Mouse (Mus musculus): ENCODE data around the gene Gm9844. TPM values are rescaled to one million over a fixed set of nuclear protein-coding genes. Genes with fewer than 3 reads are reported as not detected.
"Not testable (repeated sequence)": the region's sequence is repeated elsewhere in the genome, so short reads cannot be mapped to it uniquely, and the experiment has no call there.

The Gm9844 gene
- polyA plus RNA-seq, 1 experiment from 2014 or later = 24.3 TPM

GRCm38 (mm10) chr7:24892125-24892583 lies 30.1 kb downstream of the Gm9844 start:
- peaks cover 53% of the 10 kb centered on the region for H3K36me3 ChIP-seq
- H3K4me1 ChIP-seq (replicated peaks) = peaks cover 9% of the 10 kb centered on the region
- WGBS = 81% methylated on average over 2 of the region's 2 CpGs
- H3K27me3 ChIP-seq (ENCODE audit: insufficient read depth, poor library complexity, severe bottlenecking) = no peaks in the 10 kb centered on the region
- no peak overlapping the region for H3K27ac ChIP-seq
- H3K4me3 ChIP-seq = no peak overlapping the region
- no peaks in the 10 kb centered on the region for H3K9me3 ChIP-seq
- DNase-seq (ENCODE audit: low spot score) = no peak

- not testable (repeated sequence) for DNase-seq (ENCODE audit: low spot score); H3K9me3 ChIP-seq; H3K4me1 ChIP-seq (replicated peaks); H3K27ac ChIP-seq; H3K4me3 ChIP-seq; H3K27me3 ChIP-seq (ENCODE audit: insufficient read depth, poor library complexity, severe bottlenecking)
- peaks cover 17% of the 10 kb centered on the region for H3K36me3 ChIP-seq
- WGBS = 90% methylated on average over 2 of the region's 2 CpGs
These were observed 33.7 kb downstream of the Gm9844 start for GRCm38 (mm10) chr7:24895749-24896148.

GRCm38 (mm10) chr7:24896269-24896668 lies 34.3 kb downstream of the Gm9844 start:
- H3K4me3 ChIP-seq = no peak overlapping the region
- no peak overlapping the region for H3K27ac ChIP-seq
- H3K27me3 ChIP-seq (ENCODE audit: insufficient read depth, poor library complexity, severe bottlenecking) = no peaks in the 10 kb centered on the region
- no peaks in the 10 kb centered on the region for H3K9me3 ChIP-seq
- no peak for DNase-seq (ENCODE audit: low spot score)
- 77% methylated on average over 8 of the region's 8 CpGs for WGBS
- H3K36me3 ChIP-seq = peaks cover 12% of the 10 kb centered on the region
- 0 out of 2 replicates have a peak, but pooled peaks cover 2% of the 10 kb centered on the region for H3K4me1 ChIP-seq (replicated peaks)

GRCm38 (mm10) chr7:24897224-24897623 lies 35.2 kb downstream of the Gm9844 start, which contains the start of gene Cd79a:
Gene Cd79a, plus strand, starts transcription at chr7:24897381.
- WGBS = 78% methylated on average over 12 of the region's 12 CpGs
- H3K36me3 ChIP-seq = peaks cover 10% of the 10 kb centered on the region
- no peaks in the 10 kb centered on the region for H3K27me3 ChIP-seq (ENCODE audit: insufficient read depth, poor library complexity, severe bottlenecking)

GRCm38 (mm10) chr7:24897959-24898358 lies 35.9 kb downstream of the Gm9844 start:
- Histone ChIP-seq H3K36me3 (peaks cover 4% of the 10 kb centered on the region; the same call in 1 of the 2 replicates), H3K4me1 (replicated peaks) (peaks cover 14% of the 10 kb centered on the region), H3K4me3 (no peak overlapping the region), H3K27me3 (ENCODE audit: insufficient read depth, poor library complexity, severe bottlenecking) (no peaks in the 10 kb centered on the region), H3K9me3 (no peaks in the 10 kb centered on the region), H3K27ac (no peak overlapping the region)
- no peak for DNase-seq (ENCODE audit: low spot score)
- 70% methylated on average over 5 of the region's 5 CpGs for WGBS

More at GRCm38 (mm10) chr7:24897224-24897623, 35.2 kb downstream of the Gm9844 start, which contains the start of gene Cd79a:
- Histone ChIP-seq H3K9me3 (no peaks in the 10 kb centered on the region), H3K27ac (no peak within 1 kb of the TSS), H3K4me1 (replicated peaks) (peaks cover 7% of the 10 kb centered on the region), H3K4me3 (no peak within 1 kb of the TSS)
- DNase-seq (ENCODE audit: low spot score) = no peak

GRCm38 (mm10) chr7:24901114-24901513 lies 39.1 kb downstream of the Gm9844 start:
- DNase-seq (ENCODE audit: low spot score) = no peak
- no peak overlapping the region for H3K4me3 ChIP-seq
- H3K36me3 ChIP-seq = no peaks in the 10 kb centered on the region
- 87% methylated on average over 6 of the region's 6 CpGs for WGBS
- no peaks in the 10 kb centered on the region for H3K9me3 ChIP-seq
- no peaks in the 10 kb centered on the region for H3K27me3 ChIP-seq (ENCODE audit: insufficient read depth, poor library complexity, severe bottlenecking)
- H3K27ac ChIP-seq = no peak overlapping the region
- peaks cover 43% of the 10 kb centered on the region for H3K4me1 ChIP-seq (replicated peaks)

- H3K9me3 ChIP-seq = no peaks in the 10 kb centered on the region
- no peaks in the 10 kb centered on the region for H3K27me3 ChIP-seq (ENCODE audit: insufficient read depth, poor library complexity, severe bottlenecking)
- no peaks in the 10 kb centered on the region for H3K36me3 ChIP-seq
- no peak for DNase-seq (ENCODE audit: low spot score)
- WGBS = 83% methylated on average over 1 of the region's 1 CpGs
- H3K27ac ChIP-seq = peak overlapping the region; percentile 40; the same call in 1 of the 2 replicates
- peak overlapping the region; percentile 76; the same call in 1 of the 2 replicates for H3K4me3 ChIP-seq
- peaks cover 50% of the 10 kb centered on the region for H3K4me1 ChIP-seq (replicated peaks)
These were observed 39.8 kb downstream of the Gm9844 start for GRCm38 (mm10) chr7:24901842-24902241.

GRCm38 (mm10) chr7:24902264-24902629 lies 40.2 kb downstream of the Gm9844 start:
- Histone ChIP-seq H3K27me3 (ENCODE audit: insufficient read depth, poor library complexity, severe bottlenecking) (no peaks in the 10 kb centered on the region), H3K27ac (peak overlapping the region; percentile 91), H3K36me3 (no peaks in the 10 kb centered on the region), H3K9me3 (no peaks in the 10 kb centered on the region), H3K4me1 (replicated peaks) (peaks cover 54% of the 10 kb centered on the region), H3K4me3 (peak overlapping the region; percentile 76)
- no peak for DNase-seq (ENCODE audit: low spot score)
- whole genome bisulfite sequencing = 58% methylated on average over 2 of the region's 2 CpGs

- WGBS = 5% methylated on average over 68 of the region's 68 CpGs
- Histone ChIP-seq H3K4me3 (peak within 1 kb of the TSS; percentile 76), H3K27ac (peak within 1 kb of the TSS; percentile 91), H3K4me1 (replicated peaks) (peaks cover 60% of the 10 kb centered on the region), H3K9me3 (no peaks in the 10 kb centered on the region), H3K27me3 (ENCODE audit: insufficient read depth, poor library complexity, severe bottlenecking) (no peaks in the 10 kb centered on the region), H3K36me3 (peaks cover 4% of the 10 kb centered on the region; the same call in 1 of the 2 replicates)
- peak; percentile 57 for DNase-seq (ENCODE audit: low spot score)
These were observed 40.8 kb downstream of the Gm9844 start, which contains the start of gene Arhgef1 for GRCm38 (mm10) chr7:24902630-24903443. Gene Arhgef1, plus strand, starts transcription at chr7:24902912.

GRCm38 (mm10) chr7:24903444-24903825 lies 41.4 kb downstream of the Gm9844 start:
- WGBS = 45% methylated on average over 10 of the region's 10 CpGs
- peak overlapping the region; percentile 91 for H3K27ac ChIP-seq

GRCm38 (mm10) chr7:24904070-24904483 lies 42.1 kb downstream of the Gm9844 start:
- no peaks in the 10 kb centered on the region for H3K9me3 ChIP-seq
- peak overlapping the region; percentile 85 for H3K27ac ChIP-seq
- H3K27me3 ChIP-seq (ENCODE audit: insufficient read depth, poor library complexity, severe bottlenecking) = no peaks in the 10 kb centered on the region
- H3K4me1 ChIP-seq (replicated peaks) = peaks cover 59% of the 10 kb centered on the region
- peaks cover 17% of the 10 kb centered on the region for H3K36me3 ChIP-seq
- under 1% methylated on average over 30 of the region's 30 CpGs for WGBS
- DNase-seq (ENCODE audit: low spot score) = peak; percentile 97
- H3K4me3 ChIP-seq = peak overlapping the region; percentile 76

More at GRCm38 (mm10) chr7:24903444-24903825, 41.4 kb downstream of the Gm9844 start:
- Histone ChIP-seq H3K4me3 (peak overlapping the region; percentile 76), H3K9me3 (no peaks in the 10 kb centered on the region), H3K27me3 (ENCODE audit: insufficient read depth, poor library complexity, severe bottlenecking) (no peaks in the 10 kb centered on the region), H3K4me1 (replicated peaks) (peaks cover 59% of the 10 kb centered on the region), H3K36me3 (peaks cover 10% of the 10 kb centered on the region)
- no peak for DNase-seq (ENCODE audit: low spot score)

GRCm38 (mm10) chr7:24904936-24905335 lies 42.9 kb downstream of the Gm9844 start:
- H3K27me3 ChIP-seq (ENCODE audit: insufficient read depth, poor library complexity, severe bottlenecking) = no peaks in the 10 kb centered on the region
- H3K27ac ChIP-seq = peak overlapping the region; percentile 85
- DNase-seq (ENCODE audit: low spot score) = peak; percentile 73
- peak overlapping the region; percentile 76 for H3K4me3 ChIP-seq
- peaks cover 59% of the 10 kb centered on the region for H3K4me1 ChIP-seq (replicated peaks)
- H3K9me3 ChIP-seq = no peaks in the 10 kb centered on the region
- WGBS = 15% methylated on average over 3 of the region's 3 CpGs
- H3K36me3 ChIP-seq = peaks cover 24% of the 10 kb centered on the region

- Histone ChIP-seq H3K4me3 (0 out of 2 replicates have a peak overlapping the region, but pooled peaks have one; percentile 2), H3K27ac (peak overlapping the region; percentile 17; the same call in 1 of the 2 replicates), H3K4me1 (replicated peaks) (peaks cover 59% of the 10 kb centered on the region), H3K9me3 (no peaks in the 10 kb centered on the region), H3K27me3 (ENCODE audit: insufficient read depth, poor library complexity, severe bottlenecking) (no peaks in the 10 kb centered on the region), H3K36me3 (peaks cover 30% of the 10 kb centered on the region)
- WGBS = 46% methylated on average over 6 of the region's 6 CpGs
- DNase-seq (ENCODE audit: low spot score) = no peak
These were observed 44.5 kb downstream of the Gm9844 start for GRCm38 (mm10) chr7:24906551-24906950.

Data from hindbrain, embryonic 10.5 days (tissue).